Mouse (Mus musculus) stomach, embryonic 14.5 days (tissue): Measurements from ENCODE around the gene Arvcf. TPM values are rescaled to one million over a fixed set of nuclear protein-coding genes. Genes with fewer than 3 reads are reported as not detected.
A peak's percentile ranks its signal among the peaks of the same experiment; 100 is the strongest.

Source experiments
- ATAC-seq: fragments of 200-750 bp; cut with Nextera tagmentation; 2 replicates; pipeline ENCODE4 v1.8.0; 2017; ENCODE audit warnings: low read depth, moderate TSS enrichment; ENCODE audit not compliant: insufficient number of reproducible peaks, insufficient read depth, low FRiP score
- H3K27ac ChIP-seq: fragments of 300-500 bp; sonication (generic); 2 replicates; pipeline ENCODE4 v1.5.1; 2014; ENCODE audit warnings: mild to moderate bottlenecking, low read length, moderate library complexity, mixed read lengths
- H3K27me3 ChIP-seq: fragments of 300-500 bp; sonication (generic); 2 replicates; pipeline ENCODE4 v1.6.1; 2014; ENCODE audit warnings: low read length, control low read depth, mixed read lengths; ENCODE audit not compliant: control insufficient read depth, insufficient read depth
- H3K36me3 ChIP-seq: fragments of 300-500 bp; sonication (generic); 2 replicates; pipeline ENCODE4 v1.6.1; 2014; ENCODE audit warnings: mild to moderate bottlenecking, control low read depth, low read length, moderate library complexity, mixed read lengths; ENCODE audit not compliant: control insufficient read depth, insufficient read depth
- H3K4me1 ChIP-seq: fragments of 300-500 bp; sonication (generic); 2 replicates; pipeline ENCODE4 v1.6.1; 2014; ENCODE audit warnings: low read length, control low read depth, mixed read lengths; ENCODE audit not compliant: control insufficient read depth, insufficient read depth
- H3K4me2 ChIP-seq: fragments of 300-500 bp; sonication (generic); replicated peaks from 2 replicates; pipeline ENCODE4 v1.6.1; 2014; ENCODE audit warnings: low read depth, low read length, control low read depth
- H3K4me3 ChIP-seq: fragments of 300-500 bp; sonication (generic); 2 replicates; pipeline ENCODE4 v1.5.1; 2014; ENCODE audit warnings: low read depth, low read length, control low read depth
- H3K9ac ChIP-seq: fragments of 300-500 bp; sonication (generic); replicated peaks from 2 replicates; pipeline ENCODE4 v1.6.1; 2014; ENCODE audit warnings: low read depth, mild to moderate bottlenecking, control low read depth, low read length, moderate library complexity, mixed read lengths
- H3K9me3 ChIP-seq: fragments of 300-500 bp; sonication (generic); 2 replicates; pipeline ENCODE4 v1.6.1; 2016; ENCODE audit warnings: low read depth, low read length, control low read depth; ENCODE audit not compliant: control insufficient read depth
- WGBS: fragments of 180-500 bp; shearing (Covaris S2); extraction: QIAGEN DNeasy Blood & Tissue Kit; methylation state at CpG from one replicate; pipeline ENCODE4 v1.1.7; 2014; 5-methylcytosine and 5-hydroxymethylcytosine counted together
- polyA plus RNA-seq: library from polyadenylated mRNA; unstranded; fragments of >200 nt; fragmentation: Nextera tagmentation; extraction: Ambion mirVana; gene quantifications from 2 replicates; pipeline ENCODE4 v1.2.1, GENCODE M21; 2014

Arvcf gene
- polyA plus RNA-seq, 1 experiment from 2014 or later, result 27.9 TPM

- ATAC-seq, result no peak
- 58% methylated on average over 5 of the region's 5 CpGs for WGBS
- peaks cover 23% of the 10 kb centered on the region for H3K4me1 ChIP-seq
Measured at GRCm38 (mm10) chr16:18426802-18427280, 78.9 kb downstream of the Arvcf start, which contains the start of gene Comt. Gene Comt, minus strand, starts transcription at chr16:18426852.

DNA sequence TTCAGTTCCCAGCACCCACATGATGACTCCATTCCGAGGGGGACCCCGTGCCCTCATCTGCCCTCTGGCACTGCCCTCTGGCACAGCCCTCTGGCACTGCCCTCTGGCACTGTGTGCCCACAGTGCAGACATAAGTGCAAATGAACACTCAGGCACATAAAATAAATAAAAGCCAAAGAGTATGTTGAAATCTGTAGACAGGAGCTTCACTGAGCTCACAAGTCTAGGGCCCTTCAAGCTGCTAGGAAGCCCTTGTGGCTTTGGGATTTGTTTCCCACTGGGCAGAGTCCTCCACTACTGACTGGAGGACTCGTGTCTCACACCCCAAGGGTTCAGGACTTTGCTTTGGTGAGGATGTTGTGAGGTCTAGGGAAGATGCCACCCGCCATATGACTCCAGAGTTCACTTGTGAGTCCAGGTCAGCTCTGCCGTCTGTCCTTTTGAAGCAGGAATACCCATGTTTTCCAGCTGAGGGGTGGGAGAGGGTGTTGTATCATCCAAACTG is 80.1 kb downstream of the Arvcf start:
- Histone ChIP-seq H3K27ac (no peak overlapping the region), H3K27me3 (no peaks in the 10 kb centered on the region), H3K4me1 (peaks cover 23% of the 10 kb centered on the region), H3K4me2 (no peak overlapping the region), H3K9ac (no peak overlapping the region), H3K9me3 (no peaks in the 10 kb centered on the region), H3K36me3 (peaks cover 2% of the 10 kb centered on the region; the same call in 1 of the 2 replicates), H3K4me3 (no peak overlapping the region)
- ATAC-seq, result no peak
- WGBS, result 88% methylated on average over 5 of the region's 5 CpGs

More at GRCm38 (mm10) chr16:18426802-18427280, 78.9 kb downstream of the Arvcf start, which contains the start of gene Comt:
- H3K4me3 ChIP-seq, result peak within 1 kb of the TSS; percentile 83
- peaks cover 2% of the 10 kb centered on the region; the same call in 1 of the 2 replicates for H3K36me3 ChIP-seq
- H3K9ac ChIP-seq, result peak within 1 kb of the TSS; percentile 67
- peak within 1 kb of the TSS; percentile 86 for H3K4me2 ChIP-seq
- H3K9me3 ChIP-seq, result no peaks in the 10 kb centered on the region
- H3K27ac ChIP-seq, result peak within 1 kb of the TSS; percentile 75; the same call in 1 of the 2 replicates
- H3K27me3 ChIP-seq, result no peaks in the 10 kb centered on the region

DNA sequence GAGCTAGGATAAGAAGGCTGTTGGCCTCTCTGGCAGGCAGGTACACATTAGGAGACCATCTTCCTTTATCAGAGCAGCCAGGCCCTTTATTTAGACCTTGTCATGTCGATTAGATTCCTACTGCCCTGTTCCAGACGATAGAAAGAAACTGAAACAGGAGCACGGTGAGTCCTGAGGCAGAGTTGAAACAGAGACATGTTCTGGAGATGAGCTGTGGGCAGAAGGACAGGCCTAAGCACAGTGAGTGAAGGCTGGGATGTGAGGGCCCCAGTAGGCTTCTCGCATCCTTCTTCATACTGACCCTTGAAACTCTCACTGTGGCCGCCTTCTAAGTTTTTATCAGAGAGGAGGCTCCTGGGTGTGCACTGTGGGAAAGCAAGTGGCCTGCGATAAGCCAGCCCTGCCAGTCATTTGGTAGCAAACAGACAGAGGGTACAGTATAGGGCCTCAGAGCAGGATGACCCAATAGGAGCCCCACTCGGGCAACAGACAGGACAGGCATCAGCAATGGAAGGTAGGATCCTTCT is 80.6 kb downstream of the Arvcf start:
- Histone ChIP-seq H3K4me1 (peaks cover 20% of the 10 kb centered on the region), H3K4me2 (no peak overlapping the region), H3K36me3 (no peaks in the 10 kb centered on the region), H3K27ac (no peak overlapping the region), H3K4me3 (no peak overlapping the region), H3K27me3 (no peaks in the 10 kb centered on the region), H3K9me3 (no peaks in the 10 kb centered on the region), H3K9ac (no peak overlapping the region)
- ATAC-seq, result peak; percentile 71; the same call in 1 of the 2 replicates
- 78% methylated on average over 7 of the region's 7 CpGs for WGBS

DNA sequence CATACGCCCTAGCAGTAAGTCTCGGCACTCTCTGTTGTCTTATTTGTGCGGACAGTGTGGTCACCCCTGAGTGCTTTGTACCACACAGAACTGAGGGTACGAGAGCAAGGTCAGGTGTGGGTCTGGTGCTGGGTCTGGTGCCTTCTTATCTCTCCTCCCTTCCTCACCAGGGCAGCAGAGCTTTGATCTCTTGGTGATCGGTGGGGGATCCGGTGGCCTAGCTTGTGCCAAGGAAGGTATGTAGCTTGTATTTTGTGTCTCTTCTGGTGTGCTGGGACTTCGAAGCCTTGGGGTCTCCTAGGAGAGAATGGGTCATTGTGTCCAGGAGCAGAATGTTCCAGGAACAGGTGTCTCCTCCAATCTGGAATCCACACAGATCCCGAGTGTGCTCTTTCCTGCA is 81.7 kb downstream of the Arvcf start:
- no peak overlapping the region for H3K9ac ChIP-seq
- H3K27me3 ChIP-seq, result no peaks in the 10 kb centered on the region
- no peak for ATAC-seq
- H3K9me3 ChIP-seq, result no peaks in the 10 kb centered on the region
- no peak overlapping the region for H3K27ac ChIP-seq
- H3K4me1 ChIP-seq, result peaks cover 15% of the 10 kb centered on the region
- no peak overlapping the region for H3K4me2 ChIP-seq
- no peak overlapping the region for H3K4me3 ChIP-seq
- WGBS, result 86% methylated on average over 8 of the region's 8 CpGs
- H3K36me3 ChIP-seq, result no peaks in the 10 kb centered on the region

DNA sequence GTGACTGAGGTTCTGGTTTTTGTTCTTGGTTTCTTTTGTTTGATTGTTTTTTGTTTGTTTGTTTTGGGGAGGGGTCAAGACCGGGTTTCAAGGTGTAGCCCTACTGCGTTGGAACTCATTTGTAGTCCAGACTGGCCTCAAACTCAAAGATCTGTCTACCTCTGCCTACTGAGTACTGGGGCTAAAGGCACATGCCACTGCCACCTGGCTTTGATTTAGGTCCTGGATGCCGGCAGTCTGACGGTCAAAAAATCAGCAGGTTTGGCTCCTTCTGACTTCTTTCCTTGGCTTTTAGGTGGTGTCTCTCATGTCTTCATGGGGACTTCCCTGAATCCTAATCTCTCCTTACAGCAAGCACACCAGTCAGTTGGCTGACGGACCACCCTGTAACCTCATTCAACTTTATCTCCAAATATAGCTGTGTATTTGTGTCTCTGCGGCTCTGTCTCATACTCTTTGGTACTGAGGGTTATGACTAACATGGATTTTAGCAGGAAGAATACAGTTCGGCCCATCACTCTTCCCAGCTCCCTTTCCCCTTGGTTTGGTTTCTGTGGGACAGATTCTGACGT is 82.7 kb downstream of the Arvcf start:
- Histone ChIP-seq H3K27me3 (no peaks in the 10 kb centered on the region), H3K9me3 (no peaks in the 10 kb centered on the region; the same call in 1 of the 2 replicates), H3K27ac (no peak overlapping the region), H3K9ac (no peak overlapping the region), H3K4me1 (peaks cover 6% of the 10 kb centered on the region; the same call in 1 of the 2 replicates), H3K4me2 (no peak overlapping the region), H3K36me3 (no peaks in the 10 kb centered on the region), H3K4me3 (no peak overlapping the region)
- 78% methylated on average over 8 of the region's 8 CpGs for WGBS
- ATAC-seq, result no peak

GRCm38 (mm10) chr16:18433341-18433920 is 85.4 kb downstream of the Arvcf start:
- Histone ChIP-seq H3K4me2 (no peak overlapping the region), H3K9ac (no peak overlapping the region), H3K27me3 (no peaks in the 10 kb centered on the region), H3K27ac (no peak overlapping the region), H3K4me3 (no peak overlapping the region), H3K4me1 (no peaks in the 10 kb centered on the region), H3K36me3 (no peaks in the 10 kb centered on the region), H3K9me3 (no peaks in the 10 kb centered on the region; the same call in 1 of the 2 replicates)
- 88% methylated on average over 5 of the region's 5 CpGs for WGBS
- no peak for ATAC-seq

GRCm38 (mm10) chr16:18436128-18436527 is 88.1 kb downstream of the Arvcf start:
- no peaks in the 10 kb centered on the region for H3K27me3 ChIP-seq
- peaks cover 4% of the 10 kb centered on the region; the same call in 1 of the 2 replicates for H3K36me3 ChIP-seq
- no peak overlapping the region for H3K9ac ChIP-seq
- ATAC-seq, result no peak
- no peaks in the 10 kb centered on the region for H3K4me1 ChIP-seq
- no peak overlapping the region for H3K27ac ChIP-seq
- H3K9me3 ChIP-seq, result no peaks in the 10 kb centered on the region; the same call in 1 of the 2 replicates
- no peak overlapping the region for H3K4me2 ChIP-seq
- H3K4me3 ChIP-seq, result no peak overlapping the region
- 77% methylated on average over 6 of the region's 6 CpGs for WGBS

GRCm38 (mm10) chr16:18443385-18443841 is 95.4 kb downstream of the Arvcf start:
- Histone ChIP-seq H3K36me3 (peaks cover 4% of the 10 kb centered on the region; the same call in 1 of the 2 replicates), H3K4me3 (no peak overlapping the region), H3K27me3 (no peaks in the 10 kb centered on the region), H3K4me1 (peaks cover 9% of the 10 kb centered on the region), H3K9ac (no peak overlapping the region), H3K27ac (no peak overlapping the region), H3K9me3 (no peaks in the 10 kb centered on the region), H3K4me2 (no peak overlapping the region)
- WGBS, result 21% methylated on average over 8 of the region's 8 CpGs
- ATAC-seq, result peak; percentile 76
